Mouse (Mus musculus) lung, adult 2 months (tissue): ENCODE data around the gene Flot2.

Experiments
- CTCF ChIP-seq: fragments of 200-500 bp; IDR thresholded peaks from 2 replicates; pipeline ENCODE4 v1.5.1; 2011; ENCODE audit warnings: mild to moderate bottlenecking, low read length, control low read depth; ENCODE audit not compliant: insufficient read depth
- POLR2A ChIP-seq: fragments of 200-500 bp; IDR thresholded peaks from 2 replicates; pipeline ENCODE4 v1.6.1; 2011; ENCODE audit warnings: low read depth, mild to moderate bottlenecking, control low read depth, low read length, borderline replicate concordance; ENCODE audit errors: extremely low read depth

- no peak for TF ChIP-seq POLR2A
- no peak for TF ChIP-seq CTCF
Observed at GRCm38 (mm10) chr11:78073577-78074276, 36.0 kb downstream of the Flot2 start.
